14 mouse cellular contexts compared by ENCODE assay signal in genomic region chr9:34865606-34866005, GRCm38 (mm10).
DNase-seq lines count a peak whose midpoint lies in the region.
"Had no signal": no experiment of that assay in that cellular context is flagged by ENCODE, and none has a peak within 500 bp of the region (broad histone marks: within the 10 kb centered on the region; RNA-seq: fewer than 3 reads in every experiment).

No protein-coding gene starts in this region.

- intact Hi-C loops in left cerebral cortex, postnatal 4 days (cut with DNase I): loop anchor here (10.0 kb wide), 1 partner anchor 371 kb away; no protein-coding TSS in a partner anchor

- peak; percentile 48 to 67 for DNase-seq in cerebellum, postnatal 10 days
- no peak for DNase-seq in cerebellum, adult 8-10 months
- DNase-seq in left cerebral cortex, postnatal 4 days: peak; percentile 64
- no peak for DNase-seq in left cerebral cortex, adult 9 months (ENCODE audit: low spot score in 2 of 2)
- DNase-seq: adrenal gland, adult 2 months; adrenal gland, adult 8-10 months; adrenal gland, postnatal 10 days; adrenal gland, postnatal 14 days; adrenal gland, postnatal 25 days; adrenal gland, postnatal 36 days; B cell, adult 2 months; cerebellum, adult 11 months; cerebellum, adult 11-12 months; cerebellum, adult 18-20 months had no signal

Comparison
In these comparisons a context has a peak if more than half of its experiments do, and no peak if none do; other contexts are left out.
1. DNase-seq: peak in cerebellum, postnatal 10 days (2 of 2) and left cerebral cortex, postnatal 4 days (single experiment); none in cerebellum, adult 8-10 months (single experiment) and left cerebral cortex, adult 9 months (0 of 2).